Mouse (Mus musculus) yolk sac, embryonic 10.5 days (tissue): ENCODE data around the gene Pla2g2e.
"Not testable (repeated sequence)": the region's sequence is repeated elsewhere in the genome, so short reads cannot be mapped to it uniquely, and the experiment has no call there.

Source experiments
- DNase-seq: peaks from one replicate; pipeline ENCODE4 v3.0.0-alpha.2; 2017; ENCODE audit warnings: low spot score

The Pla2g2e gene

GRCm38 (mm10) chr4:138877731-138878130, at the start of gene Pla2g2e:
TSS of gene Pla2g2e (plus strand) at chr4:138877942.
- DNase-seq = no peak

GRCm38 (mm10) chr4:138839806-138840205, 37.9 kb upstream of the Pla2g2e start:
- DNase-seq = no peak

- no peak for DNase-seq
Observed at GRCm38 (mm10) chr4:138840726-138841125, 37.0 kb upstream of the Pla2g2e start.

- no peak for DNase-seq
Observed at GRCm38 (mm10) chr4:138841386-138841785, 36.4 kb upstream of the Pla2g2e start.

GRCm38 (mm10) chr4:138851463-138851862, 26.3 kb upstream of the Pla2g2e start:
- DNase-seq = peak; percentile 17

DNA sequence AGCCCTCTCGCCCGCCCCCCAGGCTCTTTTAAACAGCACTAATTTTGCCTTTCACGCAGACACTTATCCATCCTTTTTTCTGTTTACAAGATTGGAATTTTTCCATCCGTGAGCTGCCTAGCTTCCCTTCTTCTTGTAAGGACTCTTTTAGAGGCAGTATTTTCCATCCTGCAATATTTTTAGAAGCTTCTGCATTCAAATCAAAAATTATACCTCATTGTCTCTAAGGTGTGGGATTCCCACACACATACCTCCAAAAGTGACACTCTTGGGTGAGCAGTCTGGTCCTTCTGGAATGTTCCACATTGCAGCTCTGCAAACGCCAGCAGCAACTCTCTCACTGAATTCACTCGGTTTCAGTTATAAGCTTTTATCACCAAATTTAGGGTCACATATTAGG, 24.8 kb upstream of the Pla2g2e start:
- no peak for DNase-seq

DNA sequence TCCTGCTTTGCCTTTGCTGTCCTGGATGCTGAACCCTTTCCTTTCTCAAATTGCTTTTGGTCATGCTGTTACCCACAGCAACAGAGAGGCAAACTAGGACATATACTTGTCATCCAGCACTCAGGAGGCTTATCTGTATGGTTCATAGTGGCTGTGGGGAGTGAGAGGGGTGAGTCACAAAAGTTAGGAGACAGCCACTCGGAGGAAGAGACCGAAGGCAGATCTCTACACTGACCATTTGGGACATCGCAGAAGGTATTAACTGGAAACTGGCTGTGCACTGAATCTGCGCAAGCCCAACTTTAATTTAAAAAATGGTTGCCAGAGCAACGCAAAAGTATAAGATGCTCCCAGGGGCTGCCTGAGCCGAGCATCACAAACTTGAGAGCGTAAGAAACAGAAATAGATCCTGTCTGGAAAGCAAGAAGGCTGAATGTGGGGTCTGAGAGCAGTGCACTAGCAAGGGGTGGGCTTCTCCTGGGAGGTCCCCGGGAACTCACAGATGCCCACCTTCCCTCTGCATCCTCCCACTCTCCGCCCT, 22.6 kb upstream of the Pla2g2e start:
- no peak for DNase-seq

GRCm38 (mm10) chr4:138856491-138856890, 21.3 kb upstream of the Pla2g2e start:
- peak; percentile 13 for DNase-seq

DNA sequence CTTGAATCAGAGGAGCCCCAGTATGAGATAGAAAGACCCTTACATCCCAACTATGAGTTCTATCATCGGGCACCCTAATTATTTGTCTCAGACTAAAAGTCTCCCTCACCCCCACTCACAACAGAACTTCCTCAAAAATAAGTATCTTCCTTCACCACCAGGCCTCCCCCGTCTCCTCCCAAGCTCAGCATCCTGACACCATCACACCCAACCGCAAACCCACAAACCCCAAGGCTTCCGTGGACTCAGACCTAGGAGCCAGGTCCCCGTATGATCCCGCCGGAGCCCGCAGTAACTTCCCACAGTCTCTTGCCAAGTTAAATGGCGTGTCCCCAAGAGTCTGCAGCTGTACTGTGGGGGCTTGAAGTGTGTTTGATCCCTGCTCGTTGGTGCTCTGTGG, 20.2 kb upstream of the Pla2g2e start:
- DNase-seq = no peak

- DNase-seq = no peak
Observed at GRCm38 (mm10) chr4:138858446-138858845, 19.3 kb upstream of the Pla2g2e start.

DNA sequence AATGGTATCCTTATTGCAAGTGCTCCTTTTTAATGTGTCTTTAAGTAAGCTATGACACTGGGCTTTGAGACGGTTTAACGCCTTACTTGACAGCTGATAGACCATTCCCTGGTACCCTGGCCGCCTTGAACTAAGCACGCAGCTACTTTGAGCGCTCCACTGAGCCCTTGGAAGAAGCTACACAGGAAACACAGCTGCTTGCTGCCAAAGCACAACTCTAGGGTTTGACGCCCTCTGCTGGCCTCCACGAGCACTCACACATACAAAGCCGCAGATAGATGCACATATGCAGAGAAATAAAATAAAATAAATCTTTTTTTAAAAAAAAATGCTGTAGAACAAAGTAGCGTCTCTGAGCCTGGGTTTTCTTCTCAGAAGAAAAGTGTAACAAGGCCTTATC, 18.5 kb upstream of the Pla2g2e start:
- no peak for DNase-seq

DNA sequence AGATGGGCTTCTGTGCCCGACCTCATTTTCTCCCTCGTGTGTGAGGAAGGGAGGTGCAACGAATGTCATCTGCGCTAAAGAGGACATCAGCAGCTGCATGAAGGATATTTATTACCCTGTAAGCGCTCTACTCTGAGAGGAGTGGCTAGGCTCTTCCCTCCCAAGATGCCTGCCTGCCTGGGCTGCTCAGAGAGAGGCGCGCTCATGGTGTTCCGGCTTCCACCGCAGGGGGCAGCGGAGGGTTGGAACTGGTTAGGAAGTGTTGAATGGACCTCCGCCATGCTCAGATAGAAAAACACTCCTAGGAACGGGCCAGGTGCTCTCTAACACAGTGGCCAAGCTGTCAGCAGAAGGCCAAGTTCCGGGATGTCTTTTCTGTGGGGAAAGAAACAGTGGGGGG, 18.0 kb upstream of the Pla2g2e start:
- DNase-seq = peak; percentile 65

DNA sequence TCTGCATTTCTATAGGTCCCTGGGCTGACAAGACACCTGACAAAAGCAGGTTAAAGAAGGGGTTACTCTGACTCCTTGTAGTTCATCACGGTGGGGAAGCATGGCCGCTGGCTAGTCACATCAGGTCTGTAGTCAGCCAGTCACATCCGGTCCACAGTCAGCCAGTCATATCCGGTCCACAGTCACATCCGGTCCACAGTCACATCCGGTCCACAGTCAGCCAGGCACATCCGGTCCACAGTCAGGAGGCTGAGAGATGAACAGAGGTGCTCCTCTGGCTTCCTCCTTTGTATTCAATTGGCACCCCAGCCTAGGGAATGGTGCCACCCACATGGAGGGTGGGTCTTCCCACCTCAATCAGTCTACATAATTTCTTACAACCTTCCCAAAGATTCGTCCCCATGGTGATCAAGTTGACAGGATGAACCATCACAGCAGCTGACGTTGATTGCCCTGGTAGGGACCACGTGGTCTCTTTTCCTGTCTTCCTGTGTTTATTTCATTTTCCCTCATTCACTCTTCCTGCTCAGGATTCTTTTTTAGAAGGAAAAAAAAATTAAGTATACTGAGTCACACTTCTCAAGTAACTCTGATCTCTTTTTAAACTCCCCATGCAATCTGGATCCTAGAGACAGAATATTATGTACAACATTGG, 14.3 kb upstream of the Pla2g2e start, which contains the start of gene Pla2g5:
Gene Pla2g5 (minus strand): TSS at position 139 of the 655 bp plus-strand sequence.
- DNase-seq = no peak

DNA sequence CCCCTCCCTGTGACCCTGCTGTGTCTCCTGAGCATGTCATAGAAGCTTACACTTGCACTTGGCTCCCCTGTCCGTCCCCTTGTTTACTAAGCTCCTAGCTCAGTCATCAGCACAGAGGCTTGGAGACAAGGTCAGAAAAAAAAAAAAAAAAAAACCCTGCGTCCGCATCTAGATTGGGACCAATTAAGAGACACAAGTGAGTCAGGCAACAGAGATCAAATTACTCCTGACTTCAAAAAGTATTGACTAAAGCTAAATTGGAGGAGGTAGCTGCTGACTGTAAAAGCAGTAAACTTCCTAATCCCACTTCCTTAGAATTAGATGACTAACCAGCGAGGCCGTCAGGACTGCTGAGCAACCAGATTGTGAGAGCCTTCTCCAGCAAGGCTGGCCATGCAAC, 12.7 kb upstream of the Pla2g2e start:
- no peak for DNase-seq

GRCm38 (mm10) chr4:138865991-138866390, 11.8 kb upstream of the Pla2g2e start:
- no peak for DNase-seq

GRCm38 (mm10) chr4:138866413-138866812, 11.3 kb upstream of the Pla2g2e start:
- peak; percentile 48 for DNase-seq

DNA sequence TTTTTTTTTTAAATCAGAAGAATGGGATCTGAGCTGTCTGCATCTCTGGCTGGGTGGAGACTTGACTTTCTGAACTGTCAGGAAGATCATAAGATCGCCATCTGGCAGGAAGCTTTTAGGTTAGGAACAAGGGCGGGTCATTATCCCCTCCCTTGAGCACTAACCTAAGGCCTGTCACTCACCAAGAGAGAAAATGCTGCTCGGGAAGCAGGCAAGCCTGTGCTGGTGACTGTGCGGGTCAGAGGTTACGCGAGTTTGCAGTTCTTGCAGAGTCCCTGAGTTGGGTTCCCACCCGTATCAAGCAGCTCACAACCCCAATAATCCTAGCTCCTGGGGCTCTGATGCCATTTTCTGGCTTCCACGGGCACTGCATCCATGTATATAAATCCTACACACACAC, 9.1 kb upstream of the Pla2g2e start:
- no peak for DNase-seq

DNA sequence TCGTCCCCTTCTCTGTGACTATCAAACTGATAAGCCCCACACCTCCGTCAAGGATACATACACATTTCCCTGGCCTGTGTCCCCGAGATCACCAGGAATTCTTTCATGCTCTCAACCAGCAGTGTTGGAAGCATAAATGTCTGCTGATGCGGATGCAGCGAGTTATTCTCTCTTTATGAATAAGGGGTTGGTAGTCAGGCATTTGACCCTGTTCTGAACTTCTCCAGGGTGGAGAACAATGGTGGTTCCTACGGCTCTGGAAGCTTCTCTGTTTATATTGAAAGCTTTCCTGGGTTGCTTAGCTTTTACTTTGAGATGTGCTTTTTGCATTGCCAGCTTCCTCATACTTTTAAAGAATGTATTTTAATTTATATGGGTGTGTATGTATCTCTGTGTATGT, 3.9 kb upstream of the Pla2g2e start, which contains the start of gene Gm13030:
Gene Gm13030 (minus strand): TSS at position 101 of the 400 bp plus-strand sequence.
- no peak for DNase-seq

GRCm38 (mm10) chr4:138875275-138875674, 2.5 kb upstream of the Pla2g2e start:
- DNase-seq = not testable (repeated sequence)

DNA sequence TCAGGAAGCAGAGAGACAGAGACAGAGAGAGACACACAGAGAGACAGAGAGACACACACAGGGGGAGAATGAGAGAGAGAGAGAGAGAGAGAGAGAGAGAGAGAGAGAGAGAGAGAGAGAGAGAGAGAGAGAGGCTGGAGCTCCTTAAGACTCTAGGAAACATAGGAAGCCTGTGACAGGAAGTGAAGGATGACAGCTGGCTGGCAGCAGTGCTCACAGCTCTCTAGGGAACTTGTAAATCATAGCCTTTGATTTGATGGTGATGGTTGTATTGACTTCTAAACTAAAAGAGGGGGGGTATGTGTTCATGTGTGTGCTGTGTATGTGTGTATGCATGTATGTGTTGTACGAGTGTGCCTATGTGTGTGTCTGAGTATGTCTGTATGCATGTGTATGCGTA, 1.8 kb upstream of the Pla2g2e start:
- DNase-seq = no peak

GRCm38 (mm10) chr4:138878783-138879182, 1.0 kb downstream of the Pla2g2e start:
- DNase-seq = no peak

- no peak for DNase-seq
Observed at GRCm38 (mm10) chr4:138879808-138880207, 2.1 kb downstream of the Pla2g2e start.

GRCm38 (mm10) chr4:138880811-138881584, 3.3 kb downstream of the Pla2g2e start:
- DNase-seq = no peak
